Mouse (Mus musculus) embryonic facial prominence, embryonic 14.5 days (tissue): ENCODE results near the gene Klhdc1. TPM values are rescaled to one million over a fixed set of nuclear protein-coding genes. Genes with fewer than 3 reads are reported as not detected.

Source experiments
- ATAC-seq: fragments of 200-750 bp; cut with Nextera tagmentation; 2 replicates; pipeline ENCODE4 v1.8.0; 2017; ENCODE audit warnings: low read depth, moderate number of reproducible peaks, moderate TSS enrichment
- DNase-seq: peaks from one replicate; pipeline ENCODE4 v3.0.0-alpha.2; 2015; ENCODE audit warnings: low spot score
- H3K27ac ChIP-seq: fragments of 300-500 bp; sonication (generic); replicated peaks from 2 replicates; pipeline ENCODE4 v1.5.1; 2014; ENCODE audit warnings: low read depth, mild to moderate bottlenecking, low read length, moderate library complexity
- H3K27me3 ChIP-seq: fragments of 300-500 bp; sonication (generic); replicated peaks from 2 replicates; pipeline ENCODE4 v1.6.1; 2014; ENCODE audit warnings: low read length; ENCODE audit not compliant: control insufficient read depth, insufficient read depth
- H3K36me3 ChIP-seq: fragments of 300-500 bp; sonication (generic); 2 replicates; pipeline ENCODE4 v1.6.1; 2014; ENCODE audit warnings: low read length, mixed read lengths; ENCODE audit not compliant: control insufficient read depth, insufficient read depth
- H3K4me1 ChIP-seq: fragments of 300-500 bp; sonication (generic); 2 replicates; pipeline ENCODE4 v1.6.1; 2014; ENCODE audit warnings: antibody characterized with exemption, low read length; ENCODE audit not compliant: control insufficient read depth, insufficient read depth
- H3K4me2 ChIP-seq: fragments of 300-500 bp; sonication (generic); 2 replicates; pipeline ENCODE4 v1.6.1; 2014; ENCODE audit warnings: low read depth, mild to moderate bottlenecking, low read length, moderate library complexity, mixed read lengths
- H3K4me3 ChIP-seq: fragments of 300-500 bp; sonication (generic); 2 replicates; pipeline ENCODE4 v1.5.1; 2014; ENCODE audit warnings: low read depth, mild to moderate bottlenecking, low read length
- H3K9ac ChIP-seq: fragments of 300-500 bp; sonication (generic); 2 replicates; pipeline ENCODE4 v1.6.1; 2014; ENCODE audit warnings: low read depth, mild to moderate bottlenecking, low read length, moderate library complexity, mixed read lengths
- H3K9me3 ChIP-seq: fragments of 300-500 bp; sonication (generic); 2 replicates; pipeline ENCODE4 v1.6.1; 2016; ENCODE audit warnings: low read length; ENCODE audit not compliant: control insufficient read depth
- WGBS: fragments of 180-500 bp; shearing (Covaris S2); extraction: QIAGEN DNeasy Blood & Tissue Kit; methylation state at CpG from one replicate; pipeline ENCODE4 v1.1.7; 2014; 5-methylcytosine and 5-hydroxymethylcytosine counted together
- polyA plus RNA-seq: library from polyadenylated mRNA; unstranded; fragments of >200 nt; fragmentation: Nextera tagmentation; extraction: Ambion mirVana; gene quantifications from 2 replicates; pipeline ENCODE4 v1.2.1, GENCODE M21; 2014

Klhdc1 gene
- polyA plus RNA-seq, 1 experiment from 2014 or later = 9.8 TPM

GRCm38 (mm10) chr12:69249766-69250165 is 8.8 kb downstream of the Klhdc1 start:
- Histone ChIP-seq H3K27me3 (no peaks in the 10 kb centered on the region), H3K36me3 (no peaks in the 10 kb centered on the region), H3K9me3 (no peaks in the 10 kb centered on the region), H3K4me3 (no peak overlapping the region), H3K9ac (no peak overlapping the region), H3K27ac (no peak overlapping the region), H3K4me2 (no peak overlapping the region), H3K4me1 (no peaks in the 10 kb centered on the region)
- ATAC-seq (no peak), DNase-seq (no peak)
- WGBS = 85% methylated on average over 4 of the region's 4 CpGs

DNA sequence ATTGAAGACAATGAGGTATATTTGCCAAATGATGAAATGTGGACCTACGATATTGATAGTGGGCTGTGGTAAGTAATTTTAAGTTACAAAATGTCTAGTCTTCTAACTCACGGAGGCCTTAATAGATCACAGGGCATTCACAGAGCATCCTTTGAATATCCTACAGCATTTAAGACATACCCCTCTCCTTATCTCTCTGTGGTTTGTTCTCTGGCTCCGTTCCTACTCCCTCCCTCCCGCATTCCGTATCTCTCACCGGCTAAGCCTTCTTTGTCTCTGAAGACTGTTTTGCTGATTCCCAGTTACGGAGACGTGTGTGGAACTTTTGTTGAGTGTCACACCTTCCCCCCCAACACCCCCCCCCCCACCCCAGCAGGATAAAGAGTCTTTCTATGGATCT is 9.8 kb downstream of the Klhdc1 start:
- 76% methylated on average over 8 of the region's 8 CpGs for WGBS
- H3K4me3 ChIP-seq = no peak overlapping the region
- no peak overlapping the region for H3K9ac ChIP-seq
- H3K9me3 ChIP-seq = no peaks in the 10 kb centered on the region
- DNase-seq = no peak
- no peaks in the 10 kb centered on the region for H3K4me1 ChIP-seq
- H3K27me3 ChIP-seq = no peaks in the 10 kb centered on the region
- H3K27ac ChIP-seq = no peak overlapping the region
- ATAC-seq = no peak
- no peaks in the 10 kb centered on the region for H3K36me3 ChIP-seq
- H3K4me2 ChIP-seq = no peak overlapping the region

DNA sequence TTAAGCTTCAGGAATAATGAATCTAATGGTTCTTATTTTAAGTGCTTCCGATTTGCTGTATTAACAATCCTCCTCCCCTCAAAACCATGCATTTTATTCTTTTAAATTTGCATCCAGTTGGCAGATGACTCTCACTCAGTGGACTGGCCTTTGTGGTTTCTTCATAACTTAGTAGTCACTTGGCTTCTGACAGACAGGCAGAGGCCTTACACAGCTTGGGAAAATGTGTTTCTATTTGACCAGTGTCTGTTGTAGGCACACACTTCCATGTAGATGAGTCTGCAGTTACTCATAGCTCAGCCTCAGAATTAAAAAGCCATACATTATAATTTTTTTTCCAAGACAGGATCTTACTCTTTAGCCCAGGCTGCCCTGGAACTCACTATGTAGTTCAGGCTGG is 12.8 kb downstream of the Klhdc1 start:
- ATAC-seq (no peak), DNase-seq (no peak)
- Histone ChIP-seq H3K4me3 (no peak overlapping the region), H3K27ac (no peak overlapping the region), H3K9me3 (no peaks in the 10 kb centered on the region), H3K9ac (no peak overlapping the region), H3K27me3 (no peaks in the 10 kb centered on the region), H3K36me3 (no peaks in the 10 kb centered on the region), H3K4me2 (no peak overlapping the region), H3K4me1 (no peaks in the 10 kb centered on the region)
- 84% methylated on average over 1 of the region's 1 CpGs for WGBS

DNA sequence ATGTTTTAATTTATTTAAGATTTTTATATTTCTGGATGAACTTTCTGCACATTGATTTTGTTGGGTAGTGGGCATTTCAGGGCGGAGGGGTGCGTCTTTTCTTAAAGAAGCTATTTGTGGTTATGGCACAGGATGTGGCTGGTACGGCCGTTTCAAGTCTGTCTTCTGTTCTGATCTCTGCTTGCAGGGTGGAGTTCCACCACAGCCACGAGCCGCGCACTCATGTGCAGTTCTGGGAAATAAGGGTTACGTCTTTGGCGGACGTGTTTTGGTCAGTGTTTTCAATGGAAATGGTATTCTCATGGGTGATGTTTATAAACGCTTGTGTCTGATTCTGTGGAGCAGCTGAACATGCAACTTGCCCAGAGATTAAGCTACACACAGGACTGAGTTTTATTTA is 16.9 kb downstream of the Klhdc1 start:
- H3K9ac ChIP-seq = no peak overlapping the region
- 77% methylated on average over 11 of the region's 11 CpGs for WGBS
- H3K4me3 ChIP-seq = no peak overlapping the region
- H3K27me3 ChIP-seq = no peaks in the 10 kb centered on the region
- H3K9me3 ChIP-seq = no peaks in the 10 kb centered on the region
- no peaks in the 10 kb centered on the region for H3K4me1 ChIP-seq
- ATAC-seq (no peak), DNase-seq (peak; percentile 16)
- no peak overlapping the region for H3K4me2 ChIP-seq
- no peak overlapping the region for H3K27ac ChIP-seq
- H3K36me3 ChIP-seq = no peaks in the 10 kb centered on the region

GRCm38 (mm10) chr12:69262251-69262650 is 21.3 kb downstream of the Klhdc1 start:
- DNase-seq (no peak), ATAC-seq (no peak)
- 89% methylated on average over 5 of the region's 5 CpGs for WGBS
- no peak overlapping the region for H3K27ac ChIP-seq
- no peak overlapping the region for H3K4me2 ChIP-seq
- H3K27me3 ChIP-seq = no peaks in the 10 kb centered on the region
- H3K4me1 ChIP-seq = no peaks in the 10 kb centered on the region
- H3K4me3 ChIP-seq = no peak overlapping the region
- no peak overlapping the region; the same call in 1 of the 2 replicates for H3K9ac ChIP-seq
- H3K36me3 ChIP-seq = no peaks in the 10 kb centered on the region
- no peaks in the 10 kb centered on the region for H3K9me3 ChIP-seq

- Histone ChIP-seq H3K9me3 (no peaks in the 10 kb centered on the region), H3K9ac (no peak overlapping the region), H3K4me2 (no peak overlapping the region), H3K36me3 (no peaks in the 10 kb centered on the region), H3K4me3 (no peak overlapping the region), H3K27me3 (no peaks in the 10 kb centered on the region), H3K27ac (no peak overlapping the region), H3K4me1 (no peaks in the 10 kb centered on the region)
- WGBS = 79% methylated on average over 3 of the region's 3 CpGs
- ATAC-seq (no peak), DNase-seq (no peak)
Observed at GRCm38 (mm10) chr12:69265031-69265430, 24.1 kb downstream of the Klhdc1 start.

DNA sequence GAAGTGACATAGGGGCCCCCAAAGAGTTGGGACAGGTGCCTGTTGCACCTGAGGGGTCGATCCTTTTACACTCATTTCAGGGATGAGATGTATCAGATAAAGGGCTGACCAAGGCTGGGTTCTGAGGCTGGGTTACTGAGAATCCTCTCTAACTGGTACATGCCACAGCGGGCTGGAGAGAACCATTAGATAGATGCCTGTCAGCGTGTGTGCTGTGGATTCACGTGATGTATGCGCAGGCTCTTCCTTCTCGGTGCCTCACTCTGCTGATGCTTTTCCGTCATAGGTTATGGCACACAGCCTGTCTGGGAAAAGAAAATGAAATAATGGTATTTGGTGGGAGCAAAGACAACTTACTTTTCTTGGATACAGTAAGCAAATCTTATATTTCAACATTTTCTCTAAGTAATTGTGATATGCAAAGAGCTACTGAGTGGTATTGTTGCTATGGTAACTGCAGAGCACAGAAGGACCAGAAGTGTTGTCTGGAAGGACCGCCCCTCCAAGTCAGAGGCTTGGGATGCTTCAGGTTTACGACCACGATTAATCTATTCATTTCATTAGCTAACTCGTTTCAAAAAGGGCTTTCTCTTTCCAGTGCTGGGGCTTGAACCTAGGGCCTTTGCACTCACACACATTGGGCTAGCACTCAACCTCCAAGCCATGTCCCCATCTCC is 27.1 kb downstream of the Klhdc1 start:
- Histone ChIP-seq H3K4me3 (no peak overlapping the region), H3K4me1 (no peaks in the 10 kb centered on the region), H3K36me3 (no peaks in the 10 kb centered on the region), H3K9ac (no peak overlapping the region), H3K4me2 (no peak overlapping the region), H3K27ac (no peak overlapping the region), H3K27me3 (no peaks in the 10 kb centered on the region), H3K9me3 (no peaks in the 10 kb centered on the region)
- DNase-seq (no peak), ATAC-seq (no peak)
- WGBS = 78% methylated on average over 11 of the region's 11 CpGs

- H3K27me3 ChIP-seq = no peaks in the 10 kb centered on the region
- H3K27ac ChIP-seq = no peak overlapping the region
- ATAC-seq (no peak), DNase-seq (no peak)
- 74% methylated on average over 2 of the region's 2 CpGs for WGBS
- H3K4me2 ChIP-seq = no peak overlapping the region
- H3K4me1 ChIP-seq = no peaks in the 10 kb centered on the region
- H3K9me3 ChIP-seq = no peaks in the 10 kb centered on the region
- H3K4me3 ChIP-seq = no peak overlapping the region
- no peaks in the 10 kb centered on the region for H3K36me3 ChIP-seq
- no peak overlapping the region for H3K9ac ChIP-seq
Observed at GRCm38 (mm10) chr12:69268956-69269355, 28.0 kb downstream of the Klhdc1 start.

GRCm38 (mm10) chr12:69279931-69280469 is 39.0 kb downstream of the Klhdc1 start:
- Histone ChIP-seq H3K4me3 (no peak overlapping the region), H3K9ac (no peak overlapping the region), H3K4me1 (no peaks in the 10 kb centered on the region), H3K27me3 (no peaks in the 10 kb centered on the region), H3K9me3 (no peaks in the 10 kb centered on the region), H3K36me3 (no peaks in the 10 kb centered on the region), H3K4me2 (no peak overlapping the region), H3K27ac (no peak overlapping the region)
- WGBS = 17% methylated on average over 1 of the region's 1 CpGs
- DNase-seq (peak; percentile 11), ATAC-seq (no peak)
